Mouse (Mus musculus): ENCODE data around the gene Cerkl. TPM values are rescaled to one million over a fixed set of nuclear protein-coding genes. Genes with fewer than 3 reads are reported as not detected.

The Cerkl gene
- total and polyA plus RNA-seq, 3 experiments = 3.5 to 7.4 TPM; not detected in 1

- H3K9me3 ChIP-seq (replicated peaks; ENCODE audit: insufficient read depth, low read length) = no peaks in the 10 kb centered on the region
- H3K4me3 ChIP-seq (ENCODE audit: control insufficient read depth in 1 of 2, insufficient read depth in 1 of 2, low read depth in 2 of 2, low read length in 2 of 2) = no peak overlapping the region
- H3K79me2 ChIP-seq (ENCODE audit: control insufficient read depth, insufficient read depth, low read length, poor library complexity) = no peaks in the 10 kb centered on the region
- TF ChIP-seq JUND (IDR thresholded peaks at IDR 0.05; ENCODE audit: low read depth, low read length) (no peak), ETS1 (IDR thresholded peaks at IDR 0.05; ENCODE audit: low read depth, low read length) (no peak), E2F4 (IDR thresholded peaks at IDR 0.05; ENCODE audit: borderline replicate concordance, low read depth, low read length) (no peak), USF1 (IDR thresholded peaks at IDR 0.05; ENCODE audit: low read depth, low read length) (no peak), BHLHE40 (IDR thresholded peaks at IDR 0.05; ENCODE audit: borderline replicate concordance, low read depth, low read length) (no peak), GATA1 (IDR thresholded peaks at IDR 0.05; ENCODE audit: low read depth, low read length) (no peak), MXI1 (IDR thresholded peaks at IDR 0.05; ENCODE audit: low read depth, low read length) (no peak), CTCF (IDR thresholded peaks at IDR 0.05 in 2 of 3, conservative IDR thresholded peaks at IDR 0.05 in 1 of 3; ENCODE audit: control insufficient read depth in 1 of 3, insufficient read depth in 1 of 3, low read depth in 2 of 3, low read length in 3 of 3, poor library complexity in 1 of 3, severe bottlenecking in 1 of 3) (no peak)
- H3K4me1 ChIP-seq (ENCODE audit: control insufficient read depth in 1 of 2, insufficient read depth in 2 of 2, low read length in 2 of 2) = no peaks in the 10 kb centered on the region
- no peaks in the 10 kb centered on the region for H3K36me3 ChIP-seq (ENCODE audit: control insufficient read depth in 1 of 2, insufficient read depth in 2 of 2, low read length in 2 of 2)
- H3K9ac ChIP-seq (ENCODE audit: control insufficient read depth, low read depth, low read length, poor library complexity, severe bottlenecking) = no peak overlapping the region
- no peak for DNase-seq (ENCODE audit: low read depth, low spot score)
- H3K27me3 ChIP-seq (ENCODE audit: control insufficient read depth in 1 of 2, insufficient read depth in 2 of 2, low read length in 2 of 2) = peaks cover 0 to 5% of the 10 kb centered on the region in 2 experiments; a peak in 3 of 4 replicates
- H3K27ac ChIP-seq (ENCODE audit: control insufficient read depth, low read depth, low read length) = no peak overlapping the region
Observed at GRCm38 (mm10) chr2:79414505-79414904, 42.1 kb downstream of the Cerkl start.

DNA sequence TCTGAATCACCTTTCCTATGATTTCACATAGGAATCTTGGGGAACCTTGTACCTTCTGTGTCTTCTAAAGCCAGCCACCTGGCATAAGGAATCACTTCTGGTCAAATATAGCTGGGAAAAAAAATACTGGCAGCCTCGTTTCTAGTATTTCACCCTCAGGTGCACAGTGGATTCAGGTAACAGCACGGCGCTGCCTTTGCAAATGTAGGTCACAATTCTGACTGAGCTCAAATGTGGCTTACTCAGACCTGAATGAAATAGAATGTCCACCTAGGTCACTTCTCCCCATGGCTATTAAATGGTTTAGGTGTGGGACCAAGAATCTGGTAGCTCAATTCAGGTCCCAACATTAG, 45.7 kb downstream of the Cerkl start:
- Histone ChIP-seq H3K4me3 (ENCODE audit: control insufficient read depth in 1 of 2, insufficient read depth in 1 of 2, low read depth in 2 of 2, low read length in 2 of 2) (no peak overlapping the region), H3K79me2 (ENCODE audit: control insufficient read depth, insufficient read depth, low read length, poor library complexity) (no peaks in the 10 kb centered on the region), H3K9me3 (replicated peaks; ENCODE audit: insufficient read depth, low read length) (no peaks in the 10 kb centered on the region), H3K27me3 (ENCODE audit: control insufficient read depth in 1 of 2, insufficient read depth in 2 of 2, low read length in 2 of 2) (peaks cover 5% of the 10 kb centered on the region in 2 experiments), H3K4me1 (ENCODE audit: control insufficient read depth in 1 of 2, insufficient read depth in 2 of 2, low read length in 2 of 2) (no peaks in the 10 kb centered on the region), H3K9ac (ENCODE audit: control insufficient read depth, low read depth, low read length, poor library complexity, severe bottlenecking) (no peak overlapping the region), H3K36me3 (ENCODE audit: control insufficient read depth in 1 of 2, insufficient read depth in 2 of 2, low read length in 2 of 2) (no peaks in the 10 kb centered on the region), H3K27ac (ENCODE audit: control insufficient read depth, low read depth, low read length) (no peak overlapping the region)
- TF ChIP-seq MYC (IDR thresholded peaks at IDR 0.05; ENCODE audit: low read depth, low read length) = no peak
- no peak for TF ChIP-seq NRF1 (IDR thresholded peaks at IDR 0.05; ENCODE audit: insufficient read depth, low read depth, low read length, poor library complexity, severe bottlenecking)
- no peak for TF ChIP-seq ZMIZ1 (IDR thresholded peaks at IDR 0.05; ENCODE audit: low read depth, low read length)
- TF ChIP-seq JUND (IDR thresholded peaks at IDR 0.05; ENCODE audit: low read depth, low read length) = no peak
- no peak for TF ChIP-seq CTCF (IDR thresholded peaks at IDR 0.05 in 2 of 3, conservative IDR thresholded peaks at IDR 0.05 in 1 of 3; ENCODE audit: control insufficient read depth in 1 of 3, insufficient read depth in 1 of 3, low read depth in 2 of 3, low read length in 3 of 3, poor library complexity in 1 of 3, severe bottlenecking in 1 of 3)
- TF ChIP-seq UBTF (IDR thresholded peaks at IDR 0.05; ENCODE audit: borderline replicate concordance, insufficient read depth, low read depth, low read length) = no peak
- no peak for TF ChIP-seq MAX (IDR thresholded peaks at IDR 0.05; ENCODE audit: low read length)
- no peak for TF ChIP-seq SMC3 (IDR thresholded peaks at IDR 0.05; ENCODE audit: low read depth, low read length)
- no peak for TF ChIP-seq POLR2A (IDR thresholded peaks at IDR 0.05; ENCODE audit: control insufficient read depth in 1 of 2, insufficient read depth in 1 of 2, low read depth in 1 of 2, low read length in 2 of 2, poor library complexity in 1 of 2)
- TF ChIP-seq MXI1 (IDR thresholded peaks at IDR 0.05; ENCODE audit: low read depth, low read length) = no peak
- TF ChIP-seq SIN3A (IDR thresholded peaks at IDR 0.05; ENCODE audit: low read length) = no peak
- no peak for DNase-seq (ENCODE audit: low read depth, low spot score)
